Mouse (Mus musculus): ENCODE results near the gene Sdad1. TPM values are rescaled to one million over a fixed set of nuclear protein-coding genes. Genes with fewer than 3 reads are reported as not detected.
A peak's percentile ranks its signal among the peaks of the same experiment; 100 is the strongest.

Sdad1 gene
- polyA plus RNA-seq, 1 experiment from 2014 or later, result 35.3 TPM

- H3K4me3 ChIP-seq, result no peak overlapping the region
- H3K4me1 ChIP-seq (replicated peaks), result peaks cover 16% of the 10 kb centered on the region
- DNase-seq (ENCODE audit: low spot score), result no peak
- 0 out of 2 replicates have a peak, but pooled peaks cover 8% of the 10 kb centered on the region for H3K9me3 ChIP-seq
- no peaks in the 10 kb centered on the region for H3K27me3 ChIP-seq (ENCODE audit: insufficient read depth, poor library complexity, severe bottlenecking)
- 91% methylated on average over 6 of the region's 6 CpGs for WGBS
- no peaks in the 10 kb centered on the region for H3K36me3 ChIP-seq
- no peak overlapping the region for H3K27ac ChIP-seq
Observed at GRCm38 (mm10) chr5:92252031-92252430, 58.2 kb downstream of the Sdad1 start.

- no peak for DNase-seq (ENCODE audit: low spot score)
- Histone ChIP-seq H3K27ac (no peak overlapping the region), H3K4me3 (no peak overlapping the region), H3K36me3 (no peaks in the 10 kb centered on the region), H3K27me3 (ENCODE audit: insufficient read depth, poor library complexity, severe bottlenecking) (no peaks in the 10 kb centered on the region), H3K4me1 (replicated peaks) (peaks cover 6% of the 10 kb centered on the region; the same call in 1 of the 2 replicates), H3K9me3 (0 out of 2 replicates have a peak, but pooled peaks cover 8% of the 10 kb centered on the region)
- whole genome bisulfite sequencing, result 88% methylated on average over 11 of the region's 11 CpGs
Observed at GRCm38 (mm10) chr5:92248614-92249013, 61.7 kb downstream of the Sdad1 start.

- DNase-seq (ENCODE audit: low spot score), result no peak
- no peaks in the 10 kb centered on the region for H3K4me1 ChIP-seq (replicated peaks)
- H3K27ac ChIP-seq, result no peak overlapping the region
- no peaks in the 10 kb centered on the region for H3K27me3 ChIP-seq (ENCODE audit: insufficient read depth, poor library complexity, severe bottlenecking)
- WGBS, result 91% methylated on average over 9 of the region's 9 CpGs
- no peak overlapping the region for H3K4me3 ChIP-seq
- H3K9me3 ChIP-seq, result 0 out of 2 replicates have a peak, but pooled peaks cover 8% of the 10 kb centered on the region
- H3K36me3 ChIP-seq, result no peaks in the 10 kb centered on the region
Observed at GRCm38 (mm10) chr5:92245483-92245882, 64.8 kb downstream of the Sdad1 start.

- no peaks in the 10 kb centered on the region for H3K36me3 ChIP-seq
- 88% methylated on average over 2 of the region's 2 CpGs for WGBS
- H3K4me3 ChIP-seq, result no peak overlapping the region
- 0 out of 2 replicates have a peak, but pooled peaks cover 4% of the 10 kb centered on the region for H3K9me3 ChIP-seq
- no peaks in the 10 kb centered on the region for H3K27me3 ChIP-seq (ENCODE audit: insufficient read depth, poor library complexity, severe bottlenecking)
- H3K4me1 ChIP-seq (replicated peaks), result peaks cover 2% of the 10 kb centered on the region; the same call in 1 of the 2 replicates
- no peak overlapping the region for H3K27ac ChIP-seq
- DNase-seq (ENCODE audit: low spot score), result no peak
Observed at GRCm38 (mm10) chr5:92244900-92245299, 65.4 kb downstream of the Sdad1 start.

- no peak overlapping the region for H3K27ac ChIP-seq
- no peak overlapping the region for H3K4me3 ChIP-seq
- H3K36me3 ChIP-seq, result no peaks in the 10 kb centered on the region
- DNase-seq (ENCODE audit: low spot score), result no peak
- H3K4me1 ChIP-seq (replicated peaks), result peaks cover 8% of the 10 kb centered on the region; the same call in 1 of the 2 replicates
- no peaks in the 10 kb centered on the region for H3K9me3 ChIP-seq
- H3K27me3 ChIP-seq (ENCODE audit: insufficient read depth, poor library complexity, severe bottlenecking), result peaks cover 7% of the 10 kb centered on the region; the same call in 1 of the 2 replicates
- 89% methylated on average over 12 of the region's 12 CpGs for WGBS
Observed at GRCm38 (mm10) chr5:92240769-92241168, 69.5 kb downstream of the Sdad1 start.

GRCm38 (mm10) chr5:92239333-92240232 is 70.7 kb downstream of the Sdad1 start:
- Histone ChIP-seq H3K4me1 (replicated peaks) (peaks cover 8% of the 10 kb centered on the region; the same call in 1 of the 2 replicates), H3K4me3 (0 out of 2 replicates have a peak overlapping the region, but pooled peaks have one; percentile 23), H3K36me3 (no peaks in the 10 kb centered on the region), H3K9me3 (no peaks in the 10 kb centered on the region), H3K27ac (no peak overlapping the region), H3K27me3 (ENCODE audit: insufficient read depth, poor library complexity, severe bottlenecking) (peaks cover 7% of the 10 kb centered on the region; the same call in 1 of the 2 replicates)
- 44% methylated on average over 29 of the region's 29 CpGs for WGBS
- peak; percentile 65 for DNase-seq (ENCODE audit: low spot score)

GRCm38 (mm10) chr5:92234939-92235557 is 75.2 kb downstream of the Sdad1 start:
- 74% methylated on average over 5 of the region's 5 CpGs for WGBS
- H3K27me3 ChIP-seq (ENCODE audit: insufficient read depth, poor library complexity, severe bottlenecking), result peaks cover 7% of the 10 kb centered on the region; the same call in 1 of the 2 replicates
- H3K27ac ChIP-seq, result no peak overlapping the region
- no peaks in the 10 kb centered on the region for H3K9me3 ChIP-seq
- DNase-seq (ENCODE audit: low spot score), result no peak
- H3K4me1 ChIP-seq (replicated peaks), result peaks cover 8% of the 10 kb centered on the region; the same call in 1 of the 2 replicates
- no peak overlapping the region for H3K4me3 ChIP-seq
- no peaks in the 10 kb centered on the region for H3K36me3 ChIP-seq

Other genes starting within 250 kb of the Sdad1 start
- 273 and 276 TPM in 2 replicates for gene G3bp2, start 226.8 kb downstream of the Sdad1 start, polyA plus RNA-seq (2016; fragmentation: Nextera tagmentation; extraction: Ambion mirVana)
- 36.6 and 38.5 TPM in 2 replicates for gene Uso1, start 172.5 kb downstream of the Sdad1 start, polyA plus RNA-seq (2016; fragmentation: Nextera tagmentation; extraction: Ambion mirVana)
- gene U90926, start 95.1 kb downstream of the Sdad1 start, polyA plus RNA-seq (2016; fragmentation: Nextera tagmentation; extraction: Ambion mirVana), result not detected in 2 replicates
- 0.16 and 0.22 TPM in 2 replicates for gene Ppef2, start 54.2 kb downstream of the Sdad1 start, polyA plus RNA-seq (2016; fragmentation: Nextera tagmentation; extraction: Ambion mirVana)
- gene Naaa, start 32.3 kb downstream of the Sdad1 start, polyA plus RNA-seq (2016; fragmentation: Nextera tagmentation; extraction: Ambion mirVana), result 3.8 and 5.7 TPM in 2 replicates
- not detected in 2 replicates for gene Cxcl9, start 17.6 kb upstream of the Sdad1 start, polyA plus RNA-seq (2016; fragmentation: Nextera tagmentation; extraction: Ambion mirVana)
- gene Art3, start 21.3 kb upstream of the Sdad1 start, polyA plus RNA-seq (2016; fragmentation: Nextera tagmentation; extraction: Ambion mirVana), result 1.6 and 2.7 TPM in 2 replicates
- 0.20 and 0.77 TPM in 2 replicates for gene Cxcl10, start 38.4 kb upstream of the Sdad1 start, polyA plus RNA-seq (2016; fragmentation: Nextera tagmentation; extraction: Ambion mirVana)
- 52.7 and 65.8 TPM in 2 replicates for gene Nup54, start 124.7 kb upstream of the Sdad1 start, polyA plus RNA-seq (2016; fragmentation: Nextera tagmentation; extraction: Ambion mirVana)
- gene Scarb2, start 196.4 kb upstream of the Sdad1 start, polyA plus RNA-seq (2016; fragmentation: Nextera tagmentation; extraction: Ambion mirVana), result 9.2 and 11.8 TPM in 2 replicates
- gene Fam47e, start 244.6 kb upstream of the Sdad1 start, polyA plus RNA-seq (2016; fragmentation: Nextera tagmentation; extraction: Ambion mirVana), result 0.86 TPM in 1 of 2 replicates, not detected in the other

Data from hindbrain, embryonic 10.5 days (tissue).